Mouse (Mus musculus): ENCODE measurements around the gene Tcea2. TPM values are rescaled to one million over a fixed set of nuclear protein-coding genes. Genes with fewer than 3 reads are reported as not detected.

Gene Tcea2
- polyA plus RNA-seq, 1 experiment from 2014 or later: 22.6 TPM

DNA sequence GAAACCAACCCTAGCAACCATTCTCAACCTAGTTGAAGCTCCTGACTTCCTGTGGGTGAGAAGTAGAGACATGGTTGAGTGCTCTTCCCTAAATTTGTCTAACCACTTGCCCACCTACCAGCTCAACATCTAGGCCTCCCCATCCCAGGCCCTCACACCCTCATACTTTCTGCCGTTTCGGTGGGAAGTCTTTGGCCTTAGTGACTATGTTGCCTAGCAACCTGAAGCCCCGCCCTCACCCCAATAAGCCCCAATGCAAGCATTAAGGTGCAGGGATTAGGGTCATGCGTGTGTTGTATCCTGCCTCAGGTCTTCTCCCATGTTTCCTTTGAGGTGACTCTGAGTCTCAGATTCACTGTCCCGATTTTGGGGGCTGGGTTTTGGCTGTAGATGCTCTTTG lies 18.1 kb downstream of the Tcea2 start, which contains the start of gene Lkaaear1:
Gene Lkaaear1 (minus strand): TSS at position 202 of the 400 bp plus-strand sequence.
- no peak within 1 kb of the TSS for H3K27ac ChIP-seq (ENCODE audit: low read depth, low read length)
- H3K9me3 ChIP-seq (ENCODE audit: control insufficient read depth, low read length): no peaks in the 10 kb centered on the region
- no peaks in the 10 kb centered on the region for H3K36me3 ChIP-seq (ENCODE audit: control insufficient read depth, insufficient read depth, low read length)
- no peak within 1 kb of the TSS for H3K4me2 ChIP-seq (ENCODE audit: low read depth, low read length, severe bottlenecking)
- 44% methylated on average over 5 of the region's 5 CpGs for WGBS
- H3K27me3 ChIP-seq (ENCODE audit: control insufficient read depth, insufficient read depth, low read length): no peaks in the 10 kb centered on the region
- H3K9ac ChIP-seq (ENCODE audit: low read length): no peak within 1 kb of the TSS
- DNase-seq (ENCODE audit: low spot score) (peak; percentile 45), ATAC-seq (replicated peaks; ENCODE audit: low FRiP score) (no peak)
- no peak within 1 kb of the TSS for H3K4me3 ChIP-seq (ENCODE audit: low read depth, low read length)
- H3K4me1 ChIP-seq (replicated peaks; ENCODE audit: control insufficient read depth, insufficient read depth, low read length): no peaks in the 10 kb centered on the region; the same call in 1 of the 2 replicates

DNA sequence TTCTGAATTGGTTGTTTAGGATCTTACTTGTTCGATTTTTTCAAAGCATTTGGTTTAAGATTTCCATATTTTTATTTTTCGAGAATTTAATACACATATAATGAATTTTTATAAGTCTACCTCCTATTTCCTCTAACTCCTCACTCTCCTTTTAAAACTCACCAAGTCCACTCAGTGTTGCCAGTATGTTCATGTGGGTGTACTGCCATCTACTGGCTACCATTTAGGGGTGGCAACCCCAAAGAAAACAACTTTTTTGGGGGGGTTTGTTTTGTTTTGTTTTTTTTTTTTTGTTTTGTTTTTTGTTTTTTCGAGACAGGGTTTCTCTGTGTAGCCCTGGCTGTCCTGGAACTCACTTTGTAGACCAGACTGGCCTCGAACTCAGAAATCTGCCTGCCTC lies 26.6 kb downstream of the Tcea2 start:
- ATAC-seq (replicated peaks; ENCODE audit: low FRiP score) (no peak), DNase-seq (ENCODE audit: low spot score) (no peak)
- 31% methylated on average over 4 of the region's 4 CpGs for WGBS
- Histone ChIP-seq H3K4me1 (replicated peaks; ENCODE audit: control insufficient read depth, insufficient read depth, low read length) (no peaks in the 10 kb centered on the region), H3K4me3 (ENCODE audit: low read depth, low read length) (no peak overlapping the region), H3K27me3 (ENCODE audit: control insufficient read depth, insufficient read depth, low read length) (no peaks in the 10 kb centered on the region), H3K4me2 (ENCODE audit: low read depth, low read length, severe bottlenecking) (no peak overlapping the region), H3K9ac (ENCODE audit: low read length) (no peak overlapping the region), H3K9me3 (ENCODE audit: control insufficient read depth, low read length) (no peaks in the 10 kb centered on the region), H3K36me3 (ENCODE audit: control insufficient read depth, insufficient read depth, low read length) (no peaks in the 10 kb centered on the region), H3K27ac (ENCODE audit: low read depth, low read length) (no peak overlapping the region)

DNA sequence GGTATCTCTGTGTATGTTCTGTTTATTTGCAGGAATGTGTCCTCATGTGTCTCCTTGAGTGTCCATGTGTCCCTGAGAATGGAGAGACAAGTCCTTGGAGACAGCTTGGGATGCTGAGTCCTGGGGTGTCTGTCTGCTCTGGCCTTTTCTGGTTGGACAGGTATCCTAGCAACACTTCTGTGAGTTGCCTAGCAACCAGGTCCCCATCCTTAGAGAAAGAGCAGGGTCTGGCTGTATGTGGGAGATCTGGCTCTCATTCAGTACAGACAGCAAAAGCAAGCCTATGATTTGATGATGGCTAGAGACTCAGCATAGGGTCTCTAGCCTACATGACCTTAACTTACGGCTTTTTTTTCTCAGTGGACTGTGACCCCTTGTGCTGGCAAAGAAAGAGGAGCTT lies 33.6 kb downstream of the Tcea2 start:
- no peaks in the 10 kb centered on the region for H3K27me3 ChIP-seq (ENCODE audit: control insufficient read depth, insufficient read depth, low read length)

DNA sequence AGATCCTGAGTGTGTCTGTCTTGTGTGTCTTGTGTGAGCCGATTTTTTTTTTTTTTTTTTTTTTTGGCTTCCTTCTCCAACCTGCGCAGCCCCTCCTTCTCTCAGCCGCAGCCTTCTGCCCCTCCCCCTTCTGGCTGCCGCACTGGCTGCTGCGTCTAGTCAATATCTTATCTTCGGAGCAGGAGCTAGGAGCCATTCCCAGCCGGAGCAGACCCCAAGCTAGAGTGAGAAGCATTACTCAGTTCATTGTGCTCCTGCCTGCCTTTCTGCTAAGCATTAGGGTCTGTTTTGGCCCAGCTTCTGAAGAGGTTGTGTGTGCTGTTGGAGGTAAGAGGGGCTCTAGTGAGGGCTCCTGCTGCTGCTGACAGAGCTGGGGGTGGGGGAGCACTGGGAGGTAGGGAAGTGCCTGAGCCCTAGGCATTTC lies 34.8 kb downstream of the Tcea2 start, which contains the start of gene Oprl1:
Gene Oprl1 (plus strand): TSS at position 114 of the 424 bp plus-strand sequence.
- 4% methylated on average over 7 of the region's 7 CpGs for WGBS
- peak; percentile 75 for ATAC-seq (replicated peaks; ENCODE audit: low FRiP score)
- no peaks in the 10 kb centered on the region for H3K9me3 ChIP-seq (ENCODE audit: control insufficient read depth, low read length)

More for the DNA sequence above, 33.6 kb downstream of the Tcea2 start:
- 79% methylated on average over 1 of the region's 1 CpGs for WGBS
- no peak overlapping the region for H3K4me3 ChIP-seq (ENCODE audit: low read depth, low read length)
- DNase-seq (ENCODE audit: low spot score): no peak
- no peak overlapping the region for H3K4me2 ChIP-seq (ENCODE audit: low read depth, low read length, severe bottlenecking)
- no peaks in the 10 kb centered on the region for H3K9me3 ChIP-seq (ENCODE audit: control insufficient read depth, low read length)
- peak; percentile 45 for ATAC-seq (replicated peaks; ENCODE audit: low FRiP score)
- H3K27ac ChIP-seq (ENCODE audit: low read depth, low read length): peak overlapping the region; percentile 1; the same call in 1 of the 2 replicates
- H3K4me1 ChIP-seq (replicated peaks; ENCODE audit: control insufficient read depth, insufficient read depth, low read length): peaks cover 4% of the 10 kb centered on the region; the same call in 1 of the 2 replicates
- no peaks in the 10 kb centered on the region for H3K36me3 ChIP-seq (ENCODE audit: control insufficient read depth, insufficient read depth, low read length)
- H3K9ac ChIP-seq (ENCODE audit: low read length): no peak overlapping the region

DNA sequence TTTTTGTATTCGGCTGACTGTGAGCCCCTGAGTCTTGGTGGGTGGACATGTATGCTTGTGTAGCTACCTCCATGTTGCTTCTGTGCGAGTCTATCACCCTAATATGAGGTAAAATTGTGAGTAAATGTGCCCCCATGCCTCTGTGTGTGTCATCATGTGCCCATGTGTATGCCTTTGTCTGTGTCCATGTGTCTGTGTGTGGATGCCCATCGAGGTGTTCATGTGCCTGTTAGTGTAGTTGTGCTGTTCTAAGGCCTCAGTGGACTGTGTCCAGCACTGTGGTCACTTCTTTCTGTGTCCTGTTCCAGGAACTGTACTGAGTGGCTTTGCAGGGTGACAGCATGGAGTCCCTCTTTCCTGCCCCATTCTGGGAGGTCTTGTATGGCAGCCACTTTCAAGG lies 35.3 kb downstream of the Tcea2 start:
- H3K36me3 ChIP-seq (ENCODE audit: control insufficient read depth, insufficient read depth, low read length): no peaks in the 10 kb centered on the region
- 56% methylated on average over 3 of the region's 3 CpGs for WGBS
- H3K4me2 ChIP-seq (ENCODE audit: low read depth, low read length, severe bottlenecking): peak overlapping the region; percentile 44
- H3K27me3 ChIP-seq (ENCODE audit: control insufficient read depth, insufficient read depth, low read length): no peaks in the 10 kb centered on the region
- DNase-seq (ENCODE audit: low spot score) (no peak), ATAC-seq (replicated peaks; ENCODE audit: low FRiP score) (peak; percentile 57)
- H3K9ac ChIP-seq (ENCODE audit: low read length): peak overlapping the region; percentile 59
- H3K9me3 ChIP-seq (ENCODE audit: control insufficient read depth, low read length): no peaks in the 10 kb centered on the region
- peak overlapping the region; percentile 27 for H3K4me3 ChIP-seq (ENCODE audit: low read depth, low read length)
- H3K27ac ChIP-seq (ENCODE audit: low read depth, low read length): peak overlapping the region; percentile 19; the same call in 1 of the 2 replicates
- H3K4me1 ChIP-seq (replicated peaks; ENCODE audit: control insufficient read depth, insufficient read depth, low read length): peaks cover 4% of the 10 kb centered on the region; the same call in 1 of the 2 replicates

More for the DNA sequence above, 34.8 kb downstream of the Tcea2 start, which contains the start of gene Oprl1:
- Histone ChIP-seq H3K4me2 (ENCODE audit: low read depth, low read length, severe bottlenecking) (peak within 1 kb of the TSS; percentile 44), H3K27ac (ENCODE audit: low read depth, low read length) (peak within 1 kb of the TSS; percentile 19; the same call in 1 of the 2 replicates), H3K27me3 (ENCODE audit: control insufficient read depth, insufficient read depth, low read length) (no peaks in the 10 kb centered on the region), H3K9ac (ENCODE audit: low read length) (peak within 1 kb of the TSS; percentile 59), H3K4me1 (replicated peaks; ENCODE audit: control insufficient read depth, insufficient read depth, low read length) (peaks cover 4% of the 10 kb centered on the region; the same call in 1 of the 2 replicates), H3K4me3 (ENCODE audit: low read depth, low read length) (peak within 1 kb of the TSS; percentile 27), H3K36me3 (ENCODE audit: control insufficient read depth, insufficient read depth, low read length) (no peaks in the 10 kb centered on the region)
- peak; percentile 70 for DNase-seq (ENCODE audit: low spot score)

DNA sequence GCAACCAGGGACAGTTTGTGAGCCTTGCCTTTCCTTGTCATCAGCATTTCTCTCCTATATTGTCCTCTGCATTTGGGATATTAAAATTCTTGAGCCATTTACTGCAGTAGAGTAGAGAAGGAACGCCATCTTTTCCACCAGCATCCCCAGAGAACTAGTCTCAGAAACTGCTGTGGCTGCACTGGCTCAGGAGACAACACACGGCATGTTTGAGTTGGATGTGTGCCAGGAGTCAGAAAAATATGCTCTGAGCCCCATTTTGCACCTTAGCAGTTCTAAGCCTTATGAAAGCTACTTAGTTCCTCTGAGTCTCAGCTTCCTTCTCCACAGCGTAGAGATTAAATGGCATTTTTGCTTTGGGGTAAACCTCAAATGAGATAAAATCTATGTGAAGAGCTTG lies 36.9 kb downstream of the Tcea2 start:
- no peak overlapping the region for H3K4me2 ChIP-seq (ENCODE audit: low read depth, low read length, severe bottlenecking)
- DNase-seq (ENCODE audit: low spot score) (no peak), ATAC-seq (replicated peaks; ENCODE audit: low FRiP score) (no peak)
- H3K4me1 ChIP-seq (replicated peaks; ENCODE audit: control insufficient read depth, insufficient read depth, low read length): peaks cover 4% of the 10 kb centered on the region; the same call in 1 of the 2 replicates
- no peaks in the 10 kb centered on the region for H3K36me3 ChIP-seq (ENCODE audit: control insufficient read depth, insufficient read depth, low read length)
- H3K9ac ChIP-seq (ENCODE audit: low read length): no peak overlapping the region
- no peaks in the 10 kb centered on the region for H3K9me3 ChIP-seq (ENCODE audit: control insufficient read depth, low read length)
- no peaks in the 10 kb centered on the region for H3K27me3 ChIP-seq (ENCODE audit: control insufficient read depth, insufficient read depth, low read length)
- 86% methylated on average over 3 of the region's 3 CpGs for WGBS
- no peak overlapping the region for H3K4me3 ChIP-seq (ENCODE audit: low read depth, low read length)
- H3K27ac ChIP-seq (ENCODE audit: low read depth, low read length): no peak overlapping the region

DNA sequence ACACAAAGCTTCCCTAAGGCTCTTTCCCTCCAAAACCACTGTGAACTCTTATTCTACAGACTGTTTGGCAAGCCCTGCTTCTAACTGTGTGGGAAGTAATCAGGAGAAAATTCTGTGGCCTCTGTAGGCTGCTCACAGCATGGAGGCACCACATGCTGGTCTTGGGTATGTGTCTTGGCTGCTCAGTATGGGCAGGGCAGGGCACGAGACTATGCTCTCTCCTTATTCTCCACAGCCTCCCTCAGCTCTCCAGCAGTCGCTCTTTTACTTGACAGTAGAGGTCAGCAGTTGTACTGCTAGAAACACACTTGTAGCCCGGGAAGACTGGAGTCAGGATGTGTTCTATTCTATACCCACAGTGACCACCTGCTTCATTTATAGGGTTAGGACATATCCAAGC lies 40.0 kb downstream of the Tcea2 start:
- H3K27me3 ChIP-seq (ENCODE audit: control insufficient read depth, insufficient read depth, low read length): no peaks in the 10 kb centered on the region
- H3K9me3 ChIP-seq (ENCODE audit: control insufficient read depth, low read length): no peaks in the 10 kb centered on the region
- 37% methylated on average over 3 of the region's 3 CpGs for WGBS

DNA sequence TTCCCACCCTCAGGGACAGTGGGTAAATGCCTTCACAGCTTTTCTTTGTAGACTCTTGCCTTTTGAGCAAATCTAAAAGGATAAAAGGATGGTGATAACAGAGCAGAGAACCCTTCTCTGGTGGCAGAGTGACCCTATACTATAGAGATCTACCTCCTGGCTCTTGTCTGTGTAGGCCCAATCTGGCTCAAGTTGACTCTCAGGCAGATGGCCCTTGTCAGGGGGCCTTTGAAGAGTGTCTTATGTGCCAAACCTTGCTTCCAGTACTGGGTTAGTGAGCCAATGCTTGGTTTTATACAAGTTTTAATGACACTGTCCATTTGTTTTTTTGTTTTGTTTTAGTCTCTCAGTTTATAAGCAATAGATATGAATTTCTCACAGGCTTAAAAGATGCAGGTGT lies 41.1 kb downstream of the Tcea2 start:
- ATAC-seq (replicated peaks; ENCODE audit: low FRiP score) (no peak), DNase-seq (ENCODE audit: low spot score) (no peak)
- Histone ChIP-seq H3K9me3 (ENCODE audit: control insufficient read depth, low read length) (no peaks in the 10 kb centered on the region), H3K27ac (ENCODE audit: low read depth, low read length) (no peak overlapping the region), H3K36me3 (ENCODE audit: control insufficient read depth, insufficient read depth, low read length) (no peaks in the 10 kb centered on the region), H3K4me3 (ENCODE audit: low read depth, low read length) (no peak overlapping the region), H3K27me3 (ENCODE audit: control insufficient read depth, insufficient read depth, low read length) (no peaks in the 10 kb centered on the region), H3K4me2 (ENCODE audit: low read depth, low read length, severe bottlenecking) (no peak overlapping the region), H3K4me1 (replicated peaks; ENCODE audit: control insufficient read depth, insufficient read depth, low read length) (no peaks in the 10 kb centered on the region), H3K9ac (ENCODE audit: low read length) (no peak overlapping the region)

More for the DNA sequence above, 40.0 kb downstream of the Tcea2 start:
- Histone ChIP-seq H3K27ac (ENCODE audit: low read depth, low read length) (no peak overlapping the region), H3K36me3 (ENCODE audit: control insufficient read depth, insufficient read depth, low read length) (no peaks in the 10 kb centered on the region), H3K4me2 (ENCODE audit: low read depth, low read length, severe bottlenecking) (no peak overlapping the region), H3K4me1 (replicated peaks; ENCODE audit: control insufficient read depth, insufficient read depth, low read length) (no peaks in the 10 kb centered on the region; the same call in 1 of the 2 replicates), H3K4me3 (ENCODE audit: low read depth, low read length) (no peak overlapping the region), H3K9ac (ENCODE audit: low read length) (no peak overlapping the region)
- ATAC-seq (replicated peaks; ENCODE audit: low FRiP score) (no peak), DNase-seq (ENCODE audit: low spot score) (no peak)

DNA sequence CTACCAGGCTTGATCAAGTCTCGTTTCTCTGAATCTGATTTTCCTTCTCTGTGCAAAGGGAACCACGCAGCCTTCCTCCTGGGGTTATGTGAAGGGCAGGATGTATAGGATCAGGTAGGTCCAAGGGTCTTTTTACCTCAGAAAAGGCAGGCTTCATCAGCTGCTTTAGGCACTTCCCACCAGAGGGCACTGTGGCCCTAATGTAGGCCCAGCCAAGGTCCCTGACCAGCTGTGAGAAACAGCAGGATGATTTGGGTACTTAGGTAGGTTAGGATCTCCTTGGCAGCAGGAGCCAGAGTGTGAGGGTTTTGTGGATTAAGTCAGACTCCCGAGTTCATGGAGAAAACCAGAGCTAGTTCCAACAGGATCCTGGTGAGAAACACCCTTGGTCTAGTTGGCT lies 42.1 kb downstream of the Tcea2 start:
- 9% methylated on average over 3 of the region's 3 CpGs for WGBS
- Histone ChIP-seq H3K4me1 (replicated peaks; ENCODE audit: control insufficient read depth, insufficient read depth, low read length) (no peaks in the 10 kb centered on the region), H3K4me3 (ENCODE audit: low read depth, low read length) (no peak overlapping the region), H3K36me3 (ENCODE audit: control insufficient read depth, insufficient read depth, low read length) (no peaks in the 10 kb centered on the region), H3K9me3 (ENCODE audit: control insufficient read depth, low read length) (no peaks in the 10 kb centered on the region), H3K27me3 (ENCODE audit: control insufficient read depth, insufficient read depth, low read length) (no peaks in the 10 kb centered on the region), H3K4me2 (ENCODE audit: low read depth, low read length, severe bottlenecking) (no peak overlapping the region), H3K27ac (ENCODE audit: low read depth, low read length) (no peak overlapping the region), H3K9ac (ENCODE audit: low read length) (no peak overlapping the region)
- ATAC-seq (replicated peaks; ENCODE audit: low FRiP score) (peak; percentile 49; the same call in 1 of the 2 replicates), DNase-seq (ENCODE audit: low spot score) (peak; percentile 70)

All from forebrain, embryonic 11.5 days (tissue).